Mouse (Mus musculus) embryonic facial prominence, embryonic 13.5 days (tissue): ENCODE measurements around the gene Dcp1b. TPM values are rescaled to one million over a fixed set of nuclear protein-coding genes. Genes with fewer than 3 reads are reported as not detected.
"Not testable (repeated sequence)": the region's sequence is repeated elsewhere in the genome, so short reads cannot be mapped to it uniquely, and the experiment has no call there.

ENCODE experiments used
- ATAC-seq: fragments of 200-750 bp; cut with Nextera tagmentation; 2 replicates; pipeline ENCODE4 v1.8.0; 2017; ENCODE audit warnings: low read depth; ENCODE audit not compliant: insufficient number of reproducible peaks, insufficient read depth, low FRiP score, low TSS enrichment
- H3K27ac ChIP-seq: fragments of 300-500 bp; sonication (generic); 2 replicates; pipeline ENCODE4 v1.5.1; 2015; ENCODE audit warnings: moderate library complexity, mild to moderate bottlenecking, inconsistent platforms
- H3K27me3 ChIP-seq: fragments of 300-500 bp; sonication (generic); 2 replicates; pipeline ENCODE4 v1.6.1; 2015; ENCODE audit warnings: mild to moderate bottlenecking, inconsistent platforms
- H3K36me3 ChIP-seq: fragments of 300-500 bp; sonication (generic); 2 replicates; pipeline ENCODE4 v1.6.1; 2015; ENCODE audit warnings: mild to moderate bottlenecking, inconsistent platforms
- H3K4me1 ChIP-seq: fragments of 300-500 bp; sonication (generic); 2 replicates; pipeline ENCODE4 v1.6.1; 2015; ENCODE audit warnings: inconsistent platforms
- H3K4me2 ChIP-seq: fragments of 300-500 bp; sonication (generic); 2 replicates; pipeline ENCODE4 v1.6.1; 2015; ENCODE audit warnings: moderate library complexity, mild to moderate bottlenecking, inconsistent platforms
- H3K4me3 ChIP-seq: fragments of 300-500 bp; sonication (generic); 2 replicates; pipeline ENCODE4 v1.5.1; 2015; ENCODE audit warnings: mild to moderate bottlenecking, inconsistent platforms
- H3K9ac ChIP-seq: fragments of 300-500 bp; sonication (generic); 2 replicates; pipeline ENCODE4 v1.6.1; 2015; ENCODE audit warnings: mild to moderate bottlenecking, inconsistent platforms
- H3K9me3 ChIP-seq: fragments of 300-500 bp; sonication (generic); 2 replicates; pipeline ENCODE4 v1.6.1; 2016; ENCODE audit warnings: inconsistent platforms
- WGBS: fragments of 180-500 bp; shearing (Covaris S2); methylation state at CpG from one replicate; pipeline ENCODE4 v1.1.7; 2015; ENCODE audit warnings: mixed read lengths; 5-methylcytosine and 5-hydroxymethylcytosine counted together
- polyA plus RNA-seq: library from polyadenylated mRNA; unstranded; fragments of >200 nt; fragmentation: Nextera tagmentation; extraction: Ambion mirVana; gene quantifications from 2 replicates; pipeline ENCODE4 v1.2.1, GENCODE M21; 2015

Gene Dcp1b
- polyA plus RNA-seq, 1 experiment from 2014 or later, result 9.6 TPM

- no peak within 1 kb of the TSS for H3K4me3 ChIP-seq
- H3K36me3 ChIP-seq, result peaks cover 38% of the 10 kb centered on the region
- no peak for ATAC-seq
- no peak within 1 kb of the TSS for H3K9ac ChIP-seq
- H3K27ac ChIP-seq, result no peak within 1 kb of the TSS
- H3K9me3 ChIP-seq, result no peaks in the 10 kb centered on the region
- WGBS, result 80% methylated on average over 17 of the region's 17 CpGs
- H3K27me3 ChIP-seq, result no peaks in the 10 kb centered on the region
- no peak within 1 kb of the TSS for H3K4me2 ChIP-seq
- H3K4me1 ChIP-seq, result peaks cover 11% of the 10 kb centered on the region
These were observed 21.6 kb downstream of the Dcp1b start, which contains the start of gene Cacna1c for GRCm38 (mm10) chr6:119196382-119197305. Gene Cacna1c, minus strand, starts transcription at chr6:119196418.

- no peaks in the 10 kb centered on the region for H3K9me3 ChIP-seq
These were observed 23.7 kb downstream of the Dcp1b start for GRCm38 (mm10) chr6:119198534-119199273.

GRCm38 (mm10) chr6:119199274-119199879, 24.3 kb downstream of the Dcp1b start:
- peaks cover 11% of the 10 kb centered on the region for H3K4me1 ChIP-seq
- H3K4me3 ChIP-seq, result no peak overlapping the region
- no peaks in the 10 kb centered on the region for H3K27me3 ChIP-seq
- H3K27ac ChIP-seq, result no peak overlapping the region
- H3K9me3 ChIP-seq, result no peaks in the 10 kb centered on the region
- H3K36me3 ChIP-seq, result peaks cover 27% of the 10 kb centered on the region
- H3K4me2 ChIP-seq, result no peak overlapping the region
- no peak for ATAC-seq
- WGBS, result 52% methylated on average over 8 of the region's 8 CpGs
- H3K9ac ChIP-seq, result no peak overlapping the region

More at GRCm38 (mm10) chr6:119198534-119199273, 23.7 kb downstream of the Dcp1b start:
- peaks cover 11% of the 10 kb centered on the region for H3K4me1 ChIP-seq
- no peak overlapping the region for H3K27ac ChIP-seq
- no peak overlapping the region for H3K4me2 ChIP-seq
- no peaks in the 10 kb centered on the region for H3K27me3 ChIP-seq
- WGBS, result 43% methylated on average over 15 of the region's 15 CpGs
- H3K36me3 ChIP-seq, result peaks cover 34% of the 10 kb centered on the region
- no peak for ATAC-seq
- no peak overlapping the region for H3K9ac ChIP-seq
- no peak overlapping the region for H3K4me3 ChIP-seq

- Histone ChIP-seq H3K4me1 (peaks cover 11% of the 10 kb centered on the region), H3K9me3 (no peaks in the 10 kb centered on the region), H3K27me3 (no peaks in the 10 kb centered on the region), H3K36me3 (peaks cover 27% of the 10 kb centered on the region), H3K4me2 (no peak overlapping the region), H3K9ac (no peak overlapping the region), H3K4me3 (no peak overlapping the region), H3K27ac (no peak overlapping the region)
- ATAC-seq, result no peak
- 83% methylated on average over 5 of the region's 5 CpGs for WGBS
These were observed 25.3 kb downstream of the Dcp1b start for GRCm38 (mm10) chr6:119200362-119200761.

- H3K9ac ChIP-seq, result no peak overlapping the region
- H3K4me1 ChIP-seq, result peaks cover 11% of the 10 kb centered on the region
- H3K9me3 ChIP-seq, result no peaks in the 10 kb centered on the region
- no peak overlapping the region for H3K4me3 ChIP-seq
- no peaks in the 10 kb centered on the region for H3K27me3 ChIP-seq
- H3K36me3 ChIP-seq, result peaks cover 24% of the 10 kb centered on the region
- ATAC-seq, result no peak
- H3K4me2 ChIP-seq, result no peak overlapping the region
- 86% methylated on average over 4 of the region's 4 CpGs for WGBS
- H3K27ac ChIP-seq, result no peak overlapping the region
These were observed 26.5 kb downstream of the Dcp1b start for GRCm38 (mm10) chr6:119201575-119201974.

GRCm38 (mm10) chr6:119204286-119204685, 29.2 kb downstream of the Dcp1b start:
- no peak overlapping the region for H3K27ac ChIP-seq
- H3K9ac ChIP-seq, result no peak overlapping the region
- no peak overlapping the region for H3K4me3 ChIP-seq
- WGBS, result 90% methylated on average over 7 of the region's 7 CpGs
- no peak overlapping the region for H3K4me2 ChIP-seq
- H3K4me1 ChIP-seq, result peaks cover 3% of the 10 kb centered on the region; the same call in 1 of the 2 replicates
- H3K9me3 ChIP-seq, result no peaks in the 10 kb centered on the region
- ATAC-seq, result no peak
- H3K36me3 ChIP-seq, result peaks cover 24% of the 10 kb centered on the region
- no peaks in the 10 kb centered on the region for H3K27me3 ChIP-seq

- Histone ChIP-seq H3K4me3 (no peak overlapping the region), H3K27me3 (no peaks in the 10 kb centered on the region), H3K27ac (no peak overlapping the region; the same call in 1 of the 2 replicates), H3K9ac (no peak overlapping the region), H3K4me2 (no peak overlapping the region), H3K36me3 (peaks cover 24% of the 10 kb centered on the region), H3K9me3 (no peaks in the 10 kb centered on the region), H3K4me1 (no peaks in the 10 kb centered on the region)
- 78% methylated on average over 3 of the region's 3 CpGs for WGBS
- no peak for ATAC-seq
These were observed 29.9 kb downstream of the Dcp1b start for GRCm38 (mm10) chr6:119204915-119205314.

GRCm38 (mm10) chr6:119206006-119206405, 31.0 kb downstream of the Dcp1b start:
- not testable (repeated sequence) for H3K4me3 ChIP-seq, H3K4me2 ChIP-seq, H3K9ac ChIP-seq, H3K4me1 ChIP-seq, H3K27me3 ChIP-seq, ATAC-seq, H3K27ac ChIP-seq, H3K9me3 ChIP-seq
- peaks cover 19% of the 10 kb centered on the region for H3K36me3 ChIP-seq
- WGBS, result 83% methylated on average over 7 of the region's 7 CpGs

GRCm38 (mm10) chr6:119213375-119213774, 38.3 kb downstream of the Dcp1b start:
- peaks cover 41% of the 10 kb centered on the region for H3K36me3 ChIP-seq
- ATAC-seq, result no peak
- H3K4me2 ChIP-seq, result no peak overlapping the region
- no peak overlapping the region for H3K9ac ChIP-seq
- no peak overlapping the region for H3K27ac ChIP-seq
- H3K9me3 ChIP-seq, result no peaks in the 10 kb centered on the region
- no peak overlapping the region for H3K4me3 ChIP-seq
- no peaks in the 10 kb centered on the region for H3K27me3 ChIP-seq
- WGBS, result 87% methylated on average over 5 of the region's 5 CpGs
- H3K4me1 ChIP-seq, result no peaks in the 10 kb centered on the region

- ATAC-seq, result no peak
- Histone ChIP-seq H3K27me3 (no peaks in the 10 kb centered on the region), H3K4me3 (no peak overlapping the region), H3K4me2 (no peak overlapping the region), H3K9me3 (no peaks in the 10 kb centered on the region), H3K27ac (no peak overlapping the region), H3K36me3 (peaks cover 45% of the 10 kb centered on the region), H3K9ac (no peak overlapping the region), H3K4me1 (no peaks in the 10 kb centered on the region)
- 85% methylated on average over 6 of the region's 6 CpGs for WGBS
These were observed 39.1 kb downstream of the Dcp1b start for GRCm38 (mm10) chr6:119214190-119214589.

GRCm38 (mm10) chr6:119215040-119215613, 40.1 kb downstream of the Dcp1b start:
- Histone ChIP-seq H3K27ac (no peak overlapping the region), H3K4me3 (no peak overlapping the region), H3K9me3 (no peaks in the 10 kb centered on the region), H3K27me3 (no peaks in the 10 kb centered on the region), H3K36me3 (peaks cover 50% of the 10 kb centered on the region), H3K4me2 (no peak overlapping the region), H3K9ac (no peak overlapping the region), H3K4me1 (no peaks in the 10 kb centered on the region)
- ATAC-seq, result peak; percentile 26; the same call in 1 of the 2 replicates
- WGBS, result 88% methylated on average over 10 of the region's 10 CpGs
